Mouse (Mus musculus) c-Kit-positive CD71-positive TER-119-negative erythroid progenitor cells, embryonic 14.5 days (primary cell): ENCODE measurements around the gene Gucy2e.

ENCODE experiments used
- DNase-seq: peaks from one replicate; pipeline ENCODE4 v3.0.0-alpha.2; 2013; ENCODE audit warnings: low read depth

Gene Gucy2e

DNA sequence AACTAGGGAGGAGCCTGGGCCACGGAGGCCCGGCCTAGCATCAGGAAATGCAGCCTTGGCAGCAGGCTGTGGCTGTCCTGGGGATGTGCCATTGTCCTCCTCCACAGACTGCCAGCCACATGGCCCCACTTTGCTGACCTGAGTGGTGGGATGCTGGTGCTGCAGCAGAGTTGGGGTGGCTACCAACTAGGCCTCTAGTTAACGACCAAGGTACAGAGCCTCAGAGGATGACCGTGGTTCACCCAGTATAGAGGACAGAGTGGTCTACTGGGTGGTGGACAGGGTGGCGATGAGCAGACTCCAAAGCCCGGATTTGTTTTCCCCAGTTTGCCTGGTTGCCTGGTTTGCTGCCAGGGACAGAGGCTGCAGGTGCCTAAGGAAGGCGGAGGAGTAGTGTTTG, 62.1 kb downstream of the Gucy2e start:
- no peak for DNase-seq

DNA sequence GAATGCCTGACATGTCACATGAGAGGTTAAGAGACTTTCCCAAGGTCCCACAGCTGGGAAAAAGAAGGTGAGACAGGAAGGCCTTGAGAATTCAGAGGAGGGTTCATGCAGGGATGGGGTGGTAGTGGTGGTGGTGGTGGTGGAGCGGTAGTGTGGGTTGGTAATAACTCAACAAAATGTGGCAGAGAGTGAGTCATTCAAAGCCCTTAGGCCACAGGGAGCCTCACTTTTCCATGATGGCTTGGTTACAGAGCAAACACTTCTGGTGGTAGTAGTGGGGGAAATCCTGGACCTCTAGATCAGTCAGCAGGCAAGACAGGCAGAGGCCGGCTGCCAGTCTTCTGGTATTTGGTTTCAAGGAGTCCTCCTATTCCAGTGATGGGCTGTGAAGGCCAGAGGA, 64.2 kb downstream of the Gucy2e start:
- no peak for DNase-seq

DNA sequence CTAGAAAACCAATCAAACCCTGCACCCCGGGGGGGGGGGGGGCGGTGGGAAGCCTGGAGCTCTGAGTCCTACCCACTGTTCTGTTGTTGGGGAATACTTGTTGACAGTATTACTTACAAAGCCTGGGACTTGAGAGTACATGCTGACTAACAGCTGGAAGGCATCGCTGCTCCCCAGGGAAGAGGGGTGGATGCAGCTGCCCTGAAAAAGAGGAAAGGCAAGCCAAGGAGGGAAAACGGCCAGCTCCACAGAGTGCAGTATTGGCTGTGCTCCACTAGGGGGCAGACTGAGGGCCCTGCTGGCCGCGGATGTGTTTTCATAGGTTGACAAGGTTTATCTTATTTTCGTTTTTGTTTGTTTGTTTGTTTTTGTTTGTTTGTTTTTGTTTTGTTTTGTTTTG, 65.2 kb downstream of the Gucy2e start:
- peak; percentile 27 for DNase-seq

DNA sequence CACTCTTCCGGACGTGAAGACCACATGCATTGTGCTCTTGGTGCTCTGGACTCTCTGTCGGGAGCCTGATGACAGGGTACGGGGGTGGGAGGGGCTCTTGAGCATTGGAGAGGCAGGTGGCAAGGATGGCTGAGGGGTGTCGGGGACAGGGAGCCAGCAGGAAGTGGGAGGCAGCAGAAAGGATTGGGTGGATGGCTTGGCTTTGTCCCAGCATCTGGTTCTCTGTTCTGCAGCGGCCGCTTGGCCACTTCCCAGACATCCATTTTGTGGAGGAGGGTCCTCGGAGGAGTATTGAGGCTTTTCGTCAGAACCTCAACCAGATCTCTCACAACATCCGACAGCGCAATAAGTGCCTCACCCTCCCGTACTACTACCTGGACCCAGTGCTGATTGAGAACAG, 67.5 kb downstream of the Gucy2e start:
- no peak for DNase-seq
